Mouse (Mus musculus) cerebellum, adult 8-10 months (tissue): ENCODE data around the gene Slc6a20b.

Experiments used
- DNase-seq: peaks from one replicate; pipeline ENCODE4 v3.0.0; 2022

The Slc6a20b gene

DNA sequence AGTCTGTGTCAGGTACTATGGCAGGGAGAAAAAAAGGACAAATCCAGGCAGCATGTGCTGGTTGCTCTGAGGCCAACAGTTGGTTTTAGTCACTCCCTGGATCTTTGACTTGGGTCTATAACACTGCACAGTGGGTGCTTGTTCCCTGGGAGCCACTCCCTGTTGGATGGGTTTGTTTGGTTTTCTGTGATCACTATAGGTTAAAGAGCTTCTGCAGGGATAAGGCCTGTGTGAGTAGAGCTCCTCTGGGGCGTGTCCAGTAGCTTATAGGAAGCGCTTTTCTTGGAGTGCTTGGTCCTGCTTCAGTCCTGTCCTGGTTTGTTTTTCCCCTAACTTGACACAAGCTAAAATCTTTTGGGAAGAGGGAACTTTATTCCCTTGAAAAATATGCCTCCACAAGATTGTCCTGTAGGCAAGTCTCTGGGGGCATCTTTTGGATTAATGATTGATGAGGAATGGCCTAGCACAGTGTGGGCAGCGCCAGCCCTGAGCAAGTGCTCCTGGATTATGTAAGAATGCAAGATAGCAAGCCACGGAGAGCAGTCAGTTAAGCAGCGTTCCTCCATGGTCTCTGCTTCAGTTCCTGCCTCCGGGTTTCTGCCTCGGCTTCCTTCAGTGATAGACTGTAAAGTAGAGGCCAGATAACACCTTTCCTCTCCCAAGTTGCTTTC is 43.0 kb downstream of the Slc6a20b start:
- no peak for DNase-seq

DNA sequence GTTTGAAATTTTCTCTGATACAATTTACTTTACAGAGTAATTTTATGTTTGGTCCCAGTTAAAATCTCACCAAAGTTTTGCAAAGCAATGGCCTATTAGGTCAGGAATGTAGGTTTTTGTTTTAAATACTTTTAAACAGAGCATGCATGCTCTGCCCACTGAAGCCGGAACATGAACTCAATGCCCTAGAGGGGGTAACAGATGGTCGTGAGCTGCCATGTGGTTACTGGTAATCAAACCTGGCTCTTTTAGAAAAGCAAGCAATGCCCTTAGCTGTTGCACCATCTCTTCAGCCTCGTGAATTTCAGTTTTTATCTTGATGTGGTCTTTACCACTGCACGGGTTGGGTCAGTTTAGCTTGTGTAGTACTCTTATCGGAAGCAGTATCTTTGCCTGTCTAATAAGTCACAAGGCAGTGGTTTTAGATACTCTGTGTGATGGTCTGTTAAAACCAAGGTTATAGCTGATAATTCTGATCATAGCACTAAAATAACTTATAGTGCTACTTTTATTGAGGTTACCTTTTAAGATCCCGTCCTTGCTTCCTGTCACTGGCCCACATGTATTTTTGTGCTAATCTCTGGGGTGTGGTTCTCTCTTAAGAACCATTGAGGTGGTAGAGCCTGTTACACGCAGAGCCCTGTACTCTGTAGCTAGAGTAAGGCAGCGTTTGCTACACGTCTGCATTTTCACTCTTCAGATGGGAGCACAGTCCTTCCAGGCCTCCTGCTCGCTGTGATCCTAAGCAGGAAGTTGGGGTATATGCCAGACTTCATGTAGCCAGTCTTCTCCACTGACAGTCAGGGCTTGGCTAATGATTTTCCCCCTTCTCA is 54.8 kb downstream of the Slc6a20b start:
- peak; percentile 17 for DNase-seq

DNA sequence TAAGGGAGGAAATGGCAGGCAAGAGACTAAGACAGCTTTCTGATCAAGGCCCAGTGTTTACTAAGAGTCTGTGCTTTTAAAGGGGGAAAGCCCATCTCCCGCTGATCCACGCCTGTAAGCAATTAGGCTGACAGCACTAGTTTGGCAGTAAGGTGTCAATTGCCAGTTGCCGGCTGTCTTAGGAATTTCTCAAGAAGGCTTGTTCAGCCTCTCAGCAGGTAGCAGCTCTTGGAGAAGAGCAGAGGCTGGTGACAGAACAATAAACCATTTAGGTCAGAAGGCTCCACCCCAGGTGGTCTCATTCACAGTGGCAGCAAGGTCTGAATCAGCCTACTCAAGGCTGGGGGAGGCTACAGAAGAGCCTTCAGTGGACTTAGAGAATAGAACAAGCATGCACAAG is 77.8 kb downstream of the Slc6a20b start:
- DNase-seq = no peak
